Mouse (Mus musculus): ENCODE measurements around the gene Cop1.

DNA sequence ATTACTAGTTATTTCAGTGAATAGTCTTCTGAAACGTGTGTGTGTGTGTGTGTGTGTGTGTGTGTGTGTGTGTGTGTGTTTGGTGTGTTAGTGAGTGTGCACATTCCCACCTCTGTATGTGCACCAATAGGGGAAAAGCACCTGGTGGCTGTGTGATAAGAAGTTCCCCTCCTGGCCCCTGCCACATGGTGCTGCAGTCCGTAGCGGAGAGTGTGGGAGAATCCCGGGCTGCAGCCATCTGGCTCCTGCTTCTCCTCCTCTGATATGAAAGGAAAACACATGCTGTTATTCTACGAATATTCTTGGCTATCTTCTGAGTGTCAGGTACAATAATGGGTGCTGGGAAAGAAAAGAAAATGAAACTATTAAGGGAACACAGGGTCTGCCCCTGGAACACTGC is 154.3 kb downstream of the Cop1 start:
- TF ChIP-seq EP300 (IDR thresholded peaks at IDR 0.05; ENCODE audit: low read depth) (no peak), CTCF (IDR thresholded peaks at IDR 0.05; ENCODE audit: low read depth) (no peak)

All from liver, postnatal 0 days (tissue).